Mouse (Mus musculus) kidney, embryonic 15.5 days (tissue): ENCODE results near the gene Tmem104. TPM values are rescaled to one million over a fixed set of nuclear protein-coding genes. Genes with fewer than 3 reads are reported as not detected.
A peak's percentile ranks its signal among the peaks of the same experiment; 100 is the strongest.

Experiments used
- ATAC-seq: fragments of 200-750 bp; cut with Nextera tagmentation; replicated peaks from 2 replicates; pipeline ENCODE4 v1.8.0; 2017; ENCODE audit warnings: moderate TSS enrichment; ENCODE audit not compliant: low FRiP score
- H3K27ac ChIP-seq: fragments of 300-500 bp; sonication (generic); 2 replicates; pipeline ENCODE4 v1.5.1; 2015; ENCODE audit warnings: mild to moderate bottlenecking, inconsistent platforms
- H3K27me3 ChIP-seq: fragments of 300-500 bp; sonication (generic); 2 replicates; pipeline ENCODE4 v1.6.1; 2015; ENCODE audit warnings: inconsistent platforms
- H3K36me3 ChIP-seq: fragments of 300-500 bp; sonication (generic); 2 replicates; pipeline ENCODE4 v1.6.1; 2015; ENCODE audit warnings: inconsistent platforms
- H3K4me1 ChIP-seq: fragments of 300-500 bp; sonication (generic); 2 replicates; pipeline ENCODE4 v1.6.1; 2015; ENCODE audit warnings: inconsistent platforms
- H3K4me2 ChIP-seq: fragments of 300-500 bp; sonication (generic); 2 replicates; pipeline ENCODE4 v1.6.1; 2015; ENCODE audit warnings: moderate library complexity, mild to moderate bottlenecking, inconsistent platforms
- H3K4me3 ChIP-seq: fragments of 300-500 bp; sonication (generic); replicated peaks from 2 replicates; pipeline ENCODE4 v1.5.1; 2015; ENCODE audit warnings: mild to moderate bottlenecking, inconsistent platforms
- H3K9ac ChIP-seq: fragments of 300-500 bp; sonication (generic); 2 replicates; pipeline ENCODE4 v1.6.1; 2015; ENCODE audit warnings: mild to moderate bottlenecking, inconsistent platforms
- H3K9me3 ChIP-seq: fragments of 300-500 bp; sonication (generic); replicated peaks from 2 replicates; pipeline ENCODE4 v1.6.1; 2016; ENCODE audit warnings: inconsistent platforms
- WGBS: fragments of 180-500 bp; shearing (Covaris S2); methylation state at CpG from one replicate; pipeline ENCODE4 v1.1.7; 2015; ENCODE audit warnings: mixed read lengths; 5-methylcytosine and 5-hydroxymethylcytosine counted together
- polyA plus RNA-seq: library from polyadenylated mRNA; unstranded; fragments of >200 nt; fragmentation: Nextera tagmentation; extraction: Ambion mirVana; gene quantifications from 2 replicates; pipeline ENCODE4 v1.2.1, GENCODE M21; 2015

The Tmem104 gene
- polyA plus RNA-seq, 1 experiment from 2014 or later = 11.0 TPM

DNA sequence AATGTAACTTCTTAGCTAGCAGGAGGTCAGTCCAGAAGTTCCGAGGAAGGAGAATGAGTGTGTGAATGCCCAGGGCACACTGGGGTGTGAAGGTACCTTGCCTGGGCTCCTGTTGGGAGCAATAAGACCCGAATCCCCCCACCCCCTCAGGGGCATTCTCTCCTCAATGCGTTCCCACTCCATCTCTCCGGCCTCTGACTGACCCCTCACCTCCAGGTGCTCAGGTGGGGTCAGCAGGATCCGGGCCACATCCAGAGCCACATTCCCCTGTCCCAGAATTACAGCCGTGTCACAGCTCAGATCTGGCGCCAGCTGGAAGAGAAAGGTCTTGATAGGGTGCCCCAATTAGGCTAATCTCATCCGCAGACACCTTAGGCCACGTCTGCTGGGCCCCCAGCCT lies 83.8 kb downstream of the Tmem104 start:
- H3K4me2 ChIP-seq = no peak overlapping the region
- ATAC-seq = no peak
- peaks cover 38% of the 10 kb centered on the region for H3K27me3 ChIP-seq
- H3K4me3 ChIP-seq = no peak overlapping the region
- no peaks in the 10 kb centered on the region for H3K9me3 ChIP-seq
- WGBS = 80% methylated on average over 9 of the region's 9 CpGs
- no peak overlapping the region for H3K9ac ChIP-seq
- H3K36me3 ChIP-seq = peaks cover 11% of the 10 kb centered on the region; the same call in 1 of the 2 replicates
- H3K27ac ChIP-seq = no peak overlapping the region
- peaks cover 27% of the 10 kb centered on the region for H3K4me1 ChIP-seq

DNA sequence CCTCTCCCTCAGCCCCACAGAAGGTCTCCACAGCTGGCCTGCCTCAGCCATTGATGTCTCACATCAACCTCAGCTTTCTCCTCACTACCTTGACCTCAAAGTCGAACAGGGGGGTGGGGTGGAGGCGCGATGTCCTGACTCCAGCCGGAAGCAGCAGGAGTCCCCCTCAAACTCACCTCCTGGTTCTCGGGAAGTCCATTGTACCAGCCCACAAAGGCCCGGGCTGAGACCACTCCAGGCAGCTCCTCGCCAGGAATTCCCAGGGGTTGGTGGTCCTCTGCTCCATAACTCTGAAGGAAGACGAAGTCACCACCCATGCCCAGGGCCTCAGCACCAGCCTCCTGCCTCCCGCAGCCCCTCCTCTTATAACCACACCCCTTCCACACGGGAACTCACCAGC lies 84.2 kb downstream of the Tmem104 start:
- ATAC-seq = no peak
- Histone ChIP-seq H3K36me3 (peaks cover 11% of the 10 kb centered on the region; the same call in 1 of the 2 replicates), H3K9me3 (no peaks in the 10 kb centered on the region), H3K9ac (no peak overlapping the region), H3K27ac (no peak overlapping the region), H3K4me1 (peaks cover 27% of the 10 kb centered on the region), H3K27me3 (peaks cover 33% of the 10 kb centered on the region), H3K4me3 (no peak overlapping the region), H3K4me2 (no peak overlapping the region)
- 63% methylated on average over 10 of the region's 10 CpGs for WGBS

DNA sequence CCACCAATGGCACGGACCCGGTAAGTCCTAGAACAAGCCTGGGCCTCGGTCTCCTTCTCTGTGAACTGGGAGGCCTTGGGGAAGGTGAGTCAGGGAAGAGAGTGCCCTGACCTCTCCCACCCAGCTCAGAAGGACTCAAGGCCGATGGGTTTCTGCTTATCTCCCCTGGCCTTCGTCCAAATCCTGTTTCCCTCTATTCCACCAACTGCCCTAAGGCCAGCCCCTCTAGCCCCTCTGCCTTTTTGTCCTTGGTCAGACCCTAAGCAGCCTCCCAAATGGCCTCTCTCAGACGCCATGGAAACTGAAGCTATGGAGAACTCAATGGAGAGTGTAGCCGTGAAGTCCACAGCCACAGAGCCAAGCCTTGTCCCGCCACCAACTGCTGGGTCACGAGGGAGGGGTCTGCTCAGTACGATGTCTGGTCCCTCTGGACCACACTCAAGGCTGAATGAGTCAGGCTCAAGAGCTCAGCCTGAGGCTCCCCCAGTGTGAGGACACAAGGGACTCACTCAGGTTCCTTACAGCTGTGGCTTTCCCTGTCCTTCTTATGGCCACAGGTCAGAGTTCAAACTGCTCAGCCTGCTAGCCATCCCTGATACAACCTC lies 85.7 kb downstream of the Tmem104 start:
- peaks cover 22% of the 10 kb centered on the region for H3K4me1 ChIP-seq
- no peak for ATAC-seq
- H3K9me3 ChIP-seq = no peaks in the 10 kb centered on the region
- H3K4me3 ChIP-seq = no peak overlapping the region
- peaks cover 11% of the 10 kb centered on the region; the same call in 1 of the 2 replicates for H3K36me3 ChIP-seq
- H3K27me3 ChIP-seq = peaks cover 18% of the 10 kb centered on the region
- H3K4me2 ChIP-seq = no peak overlapping the region
- H3K27ac ChIP-seq = no peak overlapping the region
- WGBS = 75% methylated on average over 10 of the region's 10 CpGs
- H3K9ac ChIP-seq = no peak overlapping the region

- H3K27me3 ChIP-seq = peaks cover 11% of the 10 kb centered on the region
- no peak overlapping the region for H3K27ac ChIP-seq
- peaks cover 23% of the 10 kb centered on the region for H3K4me1 ChIP-seq
- no peak overlapping the region for H3K9ac ChIP-seq
- no peak overlapping the region for H3K4me2 ChIP-seq
- H3K9me3 ChIP-seq = no peaks in the 10 kb centered on the region
- WGBS = 39% methylated on average over 7 of the region's 7 CpGs
- peaks cover 7% of the 10 kb centered on the region; the same call in 1 of the 2 replicates for H3K36me3 ChIP-seq
- no peak overlapping the region for H3K4me3 ChIP-seq
- ATAC-seq = no peak
Observed at GRCm38 (mm10) chr11:115273735-115274134, 86.4 kb downstream of the Tmem104 start.

GRCm38 (mm10) chr11:115274178-115274577 lies 86.9 kb downstream of the Tmem104 start:
- no peak for ATAC-seq
- WGBS = 85% methylated on average over 7 of the region's 7 CpGs
- peaks cover 23% of the 10 kb centered on the region for H3K4me1 ChIP-seq
- no peak overlapping the region for H3K9ac ChIP-seq
- peaks cover 2% of the 10 kb centered on the region; the same call in 1 of the 2 replicates for H3K36me3 ChIP-seq
- H3K4me3 ChIP-seq = no peak overlapping the region
- no peak overlapping the region for H3K27ac ChIP-seq
- no peak overlapping the region for H3K4me2 ChIP-seq
- H3K27me3 ChIP-seq = peaks cover 6% of the 10 kb centered on the region
- no peaks in the 10 kb centered on the region for H3K9me3 ChIP-seq

- Histone ChIP-seq H3K36me3 (no peaks in the 10 kb centered on the region), H3K27me3 (0 out of 2 replicates have a peak, but pooled peaks cover under 1% of the 10 kb centered on the region), H3K27ac (no peak overlapping the region), H3K9me3 (no peaks in the 10 kb centered on the region), H3K4me2 (no peak overlapping the region), H3K4me1 (peaks cover 23% of the 10 kb centered on the region), H3K9ac (no peak overlapping the region), H3K4me3 (no peak overlapping the region)
- ATAC-seq = no peak
- WGBS = 80% methylated on average over 6 of the region's 6 CpGs
Observed at GRCm38 (mm10) chr11:115274771-115275170, 87.5 kb downstream of the Tmem104 start.

- Histone ChIP-seq H3K9me3 (no peaks in the 10 kb centered on the region), H3K9ac (no peak overlapping the region), H3K4me1 (peaks cover 19% of the 10 kb centered on the region), H3K27ac (no peak overlapping the region), H3K36me3 (no peaks in the 10 kb centered on the region), H3K27me3 (no peaks in the 10 kb centered on the region), H3K4me3 (no peak overlapping the region), H3K4me2 (no peak overlapping the region; the same call in 1 of the 2 replicates)
- WGBS = 80% methylated on average over 6 of the region's 6 CpGs
- no peak for ATAC-seq
Observed at GRCm38 (mm10) chr11:115275509-115275908, 88.2 kb downstream of the Tmem104 start.

GRCm38 (mm10) chr11:115275954-115276353 lies 88.7 kb downstream of the Tmem104 start:
- H3K27me3 ChIP-seq = no peaks in the 10 kb centered on the region
- ATAC-seq = no peak
- no peak overlapping the region for H3K27ac ChIP-seq
- WGBS = 63% methylated on average over 3 of the region's 3 CpGs
- H3K9ac ChIP-seq = peak overlapping the region; percentile 76; the same call in 1 of the 2 replicates
- H3K4me1 ChIP-seq = peaks cover 19% of the 10 kb centered on the region
- peak overlapping the region; percentile 96 for H3K4me2 ChIP-seq
- H3K36me3 ChIP-seq = no peaks in the 10 kb centered on the region
- H3K9me3 ChIP-seq = no peaks in the 10 kb centered on the region
- peak overlapping the region; percentile 73 for H3K4me3 ChIP-seq

GRCm38 (mm10) chr11:115276780-115277603 lies 89.7 kb downstream of the Tmem104 start, which contains the start of gene Fdxr:
Gene Fdxr, minus strand, starts transcription at chr11:115277050.
- under 1% methylated on average over 42 of the region's 42 CpGs for WGBS
- Histone ChIP-seq H3K9ac (peak within 1 kb of the TSS; percentile 76), H3K27ac (peak within 1 kb of the TSS; percentile 90), H3K4me1 (peaks cover 19% of the 10 kb centered on the region), H3K4me2 (peak within 1 kb of the TSS; percentile 96), H3K36me3 (no peaks in the 10 kb centered on the region), H3K9me3 (no peaks in the 10 kb centered on the region), H3K27me3 (no peaks in the 10 kb centered on the region), H3K4me3 (peak within 1 kb of the TSS; percentile 73)
- ATAC-seq = peak; percentile 97

DNA sequence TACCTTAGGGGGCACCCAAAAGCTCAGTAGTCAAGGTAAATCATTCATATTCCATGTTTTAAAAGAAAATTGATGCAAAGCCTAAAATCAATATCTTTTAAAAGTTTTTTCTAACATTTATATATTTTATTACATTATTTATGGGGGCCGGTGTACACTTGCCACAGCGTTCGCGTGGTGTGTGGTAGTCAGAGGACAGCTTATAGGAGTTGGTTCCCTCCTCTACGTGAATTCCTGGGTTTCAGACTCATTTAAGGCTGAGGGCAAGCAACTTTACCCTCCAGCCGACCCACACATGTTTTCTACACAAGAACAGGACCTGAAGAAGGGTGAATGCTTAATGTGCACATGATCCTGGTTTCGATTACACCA lies 90.3 kb downstream of the Tmem104 start:
- H3K36me3 ChIP-seq = no peaks in the 10 kb centered on the region
- H3K27ac ChIP-seq = peak overlapping the region; percentile 90
- H3K27me3 ChIP-seq = no peaks in the 10 kb centered on the region
- H3K4me1 ChIP-seq = peaks cover 19% of the 10 kb centered on the region
- WGBS = 17% methylated on average over 7 of the region's 7 CpGs
- no peak for ATAC-seq
- H3K9ac ChIP-seq = peak overlapping the region; percentile 53
- no peaks in the 10 kb centered on the region for H3K9me3 ChIP-seq
- H3K4me3 ChIP-seq = peak overlapping the region; percentile 73
- peak overlapping the region; percentile 96 for H3K4me2 ChIP-seq

GRCm38 (mm10) chr11:115278176-115278575 lies 90.9 kb downstream of the Tmem104 start:
- Histone ChIP-seq H3K9ac (no peak overlapping the region), H3K4me2 (peak overlapping the region; percentile 96), H3K4me3 (no peak overlapping the region), H3K9me3 (no peaks in the 10 kb centered on the region), H3K36me3 (no peaks in the 10 kb centered on the region), H3K27ac (no peak overlapping the region), H3K4me1 (peaks cover 19% of the 10 kb centered on the region), H3K27me3 (no peaks in the 10 kb centered on the region)
- WGBS = 80% methylated on average over 6 of the region's 6 CpGs
- ATAC-seq = no peak

DNA sequence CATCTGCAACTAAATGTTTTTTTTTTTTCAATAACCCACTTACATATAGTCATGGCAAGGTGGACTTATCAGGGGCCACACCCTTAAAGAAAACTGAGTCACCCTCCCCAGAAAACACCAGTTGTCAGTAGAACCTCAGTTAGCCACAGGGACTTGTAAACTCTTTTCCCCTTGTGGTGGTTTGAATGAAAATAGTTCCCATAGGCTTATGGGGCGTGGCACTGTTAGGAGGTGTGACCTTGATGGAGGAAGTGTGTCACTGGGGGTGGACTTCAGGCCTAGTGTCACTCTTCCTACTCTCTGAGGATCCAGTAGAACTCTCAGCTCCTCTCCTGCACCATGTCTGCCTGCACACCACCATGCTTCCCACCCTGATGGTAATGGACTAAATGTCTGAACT lies 92.4 kb downstream of the Tmem104 start:
- Histone ChIP-seq H3K36me3 (no peaks in the 10 kb centered on the region), H3K27me3 (no peaks in the 10 kb centered on the region), H3K4me3 (no peak overlapping the region), H3K9ac (no peak overlapping the region), H3K4me1 (peaks cover 19% of the 10 kb centered on the region), H3K4me2 (no peak overlapping the region), H3K27ac (no peak overlapping the region), H3K9me3 (no peaks in the 10 kb centered on the region)
- no peak for ATAC-seq
- 85% methylated on average over 1 of the region's 1 CpGs for WGBS
